Mouse (Mus musculus): ENCODE results near the gene Ice2. TPM values are rescaled to one million over a fixed set of nuclear protein-coding genes. Genes with fewer than 3 reads are reported as not detected.

The Ice2 gene
- 14.6 and 15.7 TPM in 2 replicates for total RNA-seq (2012; rRNA removed)
- 10 to 100 TPM in 1 of 2 experiments, not detected in 1; 11.6 TPM for polyA plus RNA-seq (2012; ENCODE audit: insufficient read depth in 1 of 2, insufficient read length in 2 of 2, low read depth in 1 of 2, low replicate concordance in 2 of 2, missing spikeins in 1 of 2)

GRCm38 (mm10) chr9:69397760-69398452 lies at the start of gene Ice2:
Gene Ice2 (plus strand): TSS chr9:69397906.
- peak; percentile 87 for DNase-seq (ENCODE audit: low read depth, low spot score)
- Histone ChIP-seq H3K4me3 (ENCODE audit: control insufficient read depth in 1 of 2, insufficient read depth in 1 of 2, low read depth in 2 of 2, low read length in 2 of 2) (peak within 1 kb of the TSS; percentile 81 to 92), H3K79me2 (ENCODE audit: control insufficient read depth, insufficient read depth, low read length, poor library complexity) (peaks cover 13% of the 10 kb centered on the region), H3K36me3 (ENCODE audit: control insufficient read depth in 1 of 2, insufficient read depth in 2 of 2, low read length in 2 of 2) (peaks cover 0 to 10% of the 10 kb centered on the region in 2 experiments; a peak in 3 of 4 replicates), H3K27me3 (ENCODE audit: control insufficient read depth in 1 of 2, insufficient read depth in 2 of 2, low read length in 2 of 2) (no peaks in the 10 kb centered on the region), H3K27ac (ENCODE audit: control insufficient read depth, low read depth, low read length) (peak within 1 kb of the TSS; percentile 84), H3K9ac (ENCODE audit: control insufficient read depth, low read depth, low read length, poor library complexity, severe bottlenecking) (peak within 1 kb of the TSS; percentile 98), H3K4me1 (ENCODE audit: control insufficient read depth in 1 of 2, insufficient read depth in 2 of 2, low read length in 2 of 2) (peaks cover 4 to 5% of the 10 kb centered on the region in 2 experiments; a peak in 3 of 4 replicates), H3K9me3 (replicated peaks; ENCODE audit: insufficient read depth, low read length) (no peaks in the 10 kb centered on the region)
- no peak for TF ChIP-seq RCOR1 (IDR thresholded peaks at IDR 0.05; ENCODE audit: low read depth, low read length)
- no peak for TF ChIP-seq ZKSCAN1 (IDR thresholded peaks at IDR 0.05; ENCODE audit: low read depth, low read length)
- TF ChIP-seq USF2 (IDR thresholded peaks at IDR 0.05; ENCODE audit: borderline replicate concordance in 1 of 2, insufficient read depth in 1 of 2, low read depth in 1 of 2, low read length in 2 of 2) = no peak
- peak; percentile 85 for TF ChIP-seq HCFC1 (IDR thresholded peaks at IDR 0.05; ENCODE audit: low read depth, low read length)
- TF ChIP-seq SMC3 (IDR thresholded peaks at IDR 0.05; ENCODE audit: low read depth, low read length) = no peak
- no peak for TF ChIP-seq ETS1 (IDR thresholded peaks at IDR 0.05; ENCODE audit: low read depth, low read length)
- TF ChIP-seq BHLHE40 (IDR thresholded peaks at IDR 0.05; ENCODE audit: borderline replicate concordance, low read depth, low read length) = no peak
- no peak for TF ChIP-seq EP300 (IDR thresholded peaks at IDR 0.05; ENCODE audit: low read depth in 1 of 2, low read length in 2 of 2)
- 0 out of 2 replicates have a peak, but pooled peaks have one; percentile 64 for TF ChIP-seq POLR2AphosphoS2 (IDR thresholded peaks at IDR 0.05; ENCODE audit: low read length)
- no peak for TF ChIP-seq MEF2A (IDR thresholded peaks at IDR 0.05; ENCODE audit: extremely low read depth, insufficient replicate concordance, low read depth, low read length, poor library complexity, severe bottlenecking)
- no peak for TF ChIP-seq RAD21 (IDR thresholded peaks at IDR 0.05; ENCODE audit: low read depth, low read length)
- TF ChIP-seq KAT2A (conservative IDR thresholded peaks at IDR 0.05; ENCODE audit: low read depth, low read length) = peak; percentile 38; the same call in 1 of the 2 replicates
- peak; percentile 79 for TF ChIP-seq NELFE (IDR thresholded peaks at IDR 0.05; ENCODE audit: low read depth, low read length)
- no peak for TF ChIP-seq POLR2AphosphoS5 (IDR thresholded peaks at IDR 0.05; ENCODE audit: borderline replicate concordance, low read depth, low read length)
- TF ChIP-seq USF1 (IDR thresholded peaks at IDR 0.05; ENCODE audit: low read depth, low read length) = no peak
- TF ChIP-seq SIN3A (IDR thresholded peaks at IDR 0.05; ENCODE audit: low read length) = peak; percentile 62; the same call in 1 of the 2 replicates
- no peak for TF ChIP-seq ZNF384 (IDR thresholded peaks at IDR 0.05; ENCODE audit: low read depth, low read length)
- TF ChIP-seq GATA1 (IDR thresholded peaks at IDR 0.05; ENCODE audit: low read depth, low read length) = no peak
- TF ChIP-seq E2F4 (IDR thresholded peaks at IDR 0.05; ENCODE audit: borderline replicate concordance, low read depth, low read length) = peak; percentile 95
- no peak for TF ChIP-seq UBTF (IDR thresholded peaks at IDR 0.05; ENCODE audit: borderline replicate concordance, insufficient read depth, low read depth, low read length)
- TF ChIP-seq MAX (IDR thresholded peaks at IDR 0.05; ENCODE audit: low read length) = no peak; the same call in 1 of the 2 replicates
- TF ChIP-seq NRF1 (IDR thresholded peaks at IDR 0.05; ENCODE audit: insufficient read depth, low read depth, low read length, poor library complexity, severe bottlenecking) = peak; percentile 70
- TF ChIP-seq ZC3H11A (IDR thresholded peaks at IDR 0.05; ENCODE audit: low read depth, low read length) = no peak
- peak; percentile 52; the same call in 1 of the 2 replicates for TF ChIP-seq MAZ (IDR thresholded peaks at IDR 0.05; ENCODE audit: low read depth, low read length)
- 0 out of 2 replicates have a peak, but pooled peaks have one; percentile 56 for TF ChIP-seq JUND (IDR thresholded peaks at IDR 0.05; ENCODE audit: low read depth, low read length)
- no peak for TF ChIP-seq MAFK (IDR thresholded peaks at IDR 0.05; ENCODE audit: borderline replicate concordance, low read depth, low read length)
- no peak for TF ChIP-seq CTCF (IDR thresholded peaks at IDR 0.05 in 2 of 3, conservative IDR thresholded peaks at IDR 0.05 in 1 of 3; ENCODE audit: control insufficient read depth in 1 of 3, insufficient read depth in 1 of 3, low read depth in 2 of 3, low read length in 3 of 3, poor library complexity in 1 of 3, severe bottlenecking in 1 of 3)
- peak in 1 of 2 experiments; percentile 88; a peak in 2 of 4 replicates for TF ChIP-seq POLR2A (IDR thresholded peaks at IDR 0.05; ENCODE audit: control insufficient read depth in 1 of 2, insufficient read depth in 1 of 2, low read depth in 1 of 2, low read length in 2 of 2, poor library complexity in 1 of 2)
- TF ChIP-seq TBP (IDR thresholded peaks at IDR 0.05; ENCODE audit: low read depth, low read length) = peak; percentile 60
- TF ChIP-seq MXI1 (IDR thresholded peaks at IDR 0.05; ENCODE audit: low read depth, low read length) = peak; percentile 71
- no peak; the same call in 1 of the 2 replicates for TF ChIP-seq MYC (IDR thresholded peaks at IDR 0.05; ENCODE audit: low read depth, low read length)
- no peak for TF ChIP-seq CHD2 (IDR thresholded peaks at IDR 0.05; ENCODE audit: low read length)
- TF ChIP-seq ZMIZ1 (IDR thresholded peaks at IDR 0.05; ENCODE audit: low read depth, low read length) = 0 out of 2 replicates have a peak, but pooled peaks have one; percentile 52
- TF ChIP-seq MYB (IDR thresholded peaks at IDR 0.05; ENCODE audit: low read depth, low read length) = no peak
- TF ChIP-seq GABPA (IDR thresholded peaks at IDR 0.05; ENCODE audit: low read depth, low read length) = no peak

Data from MEL (cell line).